Mouse (Mus musculus) urinary bladder, adult 18-20 months (tissue): Measurements from ENCODE around the gene Pde8b.
"Not testable (repeated sequence)": the region's sequence is repeated elsewhere in the genome, so short reads cannot be mapped to it uniquely, and the experiment has no call there.

Experiments
- DNase-seq, 2 experiments: peaks; one replicate each; pipeline ENCODE4 v3.0.0; 2022; ENCODE audit warnings: low spot score in 2 of 2, mixed read lengths in 2 of 2

Pde8b gene

DNA sequence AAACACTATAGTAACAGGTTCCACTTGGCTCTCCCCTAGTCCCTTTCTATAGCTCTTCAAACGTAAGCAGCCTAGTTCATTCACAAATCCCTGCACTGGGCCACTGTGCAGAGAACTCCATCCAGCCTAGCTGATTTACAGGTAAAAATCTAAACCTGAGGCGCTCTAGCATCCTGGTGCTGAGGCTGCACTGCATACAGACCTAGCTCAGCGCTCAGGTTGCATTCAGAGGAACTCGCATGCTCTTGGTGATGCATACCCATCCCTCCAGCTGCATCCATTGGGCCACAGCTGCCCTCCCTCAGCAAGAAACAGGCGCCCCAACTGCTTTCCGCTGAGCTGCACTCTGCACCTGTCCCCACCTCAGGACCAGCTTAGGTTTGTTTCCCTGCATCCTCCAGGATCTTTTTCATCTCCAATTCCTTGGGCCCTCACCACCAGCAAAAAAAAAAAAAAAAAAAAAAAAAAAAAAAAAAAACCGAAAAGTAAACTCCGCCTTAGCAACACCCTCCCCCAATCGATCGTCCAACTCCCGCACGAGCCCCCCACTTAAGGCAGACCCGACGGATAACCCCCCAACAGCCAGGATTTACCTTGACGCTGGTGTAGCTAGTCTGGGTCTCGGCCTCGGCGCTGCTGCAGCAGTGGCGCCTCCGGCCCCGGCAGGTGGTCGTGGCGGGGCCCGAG is 28.1 kb downstream of the Pde8b start:
- no peak for DNase-seq

DNA sequence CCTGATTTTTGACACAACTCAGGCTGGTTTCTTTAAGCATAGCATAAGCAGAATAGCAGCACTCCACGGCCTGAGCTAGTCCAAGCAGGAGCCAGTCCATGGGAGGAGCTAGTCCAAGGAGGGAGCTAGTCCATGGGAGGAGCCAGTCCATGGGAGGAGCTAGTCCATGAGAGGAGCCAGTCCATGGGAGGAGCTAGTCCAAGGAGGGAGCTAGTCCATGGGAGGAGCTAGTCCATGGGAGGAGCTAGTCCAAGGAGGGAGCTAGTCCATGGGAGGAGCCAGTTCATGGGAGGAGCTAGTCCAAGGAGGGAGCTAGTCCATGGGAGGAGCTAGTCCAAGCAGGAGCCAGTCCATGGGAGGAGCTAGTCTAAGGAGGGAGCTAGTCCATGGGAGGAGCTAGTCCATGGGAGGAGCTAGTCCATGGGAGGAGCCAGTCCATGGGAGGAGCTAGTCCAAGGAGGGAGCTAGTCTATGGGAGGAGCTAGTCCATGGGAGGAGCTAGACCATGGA is 34.4 kb downstream of the Pde8b start:
- not testable (repeated sequence) for DNase-seq

DNA sequence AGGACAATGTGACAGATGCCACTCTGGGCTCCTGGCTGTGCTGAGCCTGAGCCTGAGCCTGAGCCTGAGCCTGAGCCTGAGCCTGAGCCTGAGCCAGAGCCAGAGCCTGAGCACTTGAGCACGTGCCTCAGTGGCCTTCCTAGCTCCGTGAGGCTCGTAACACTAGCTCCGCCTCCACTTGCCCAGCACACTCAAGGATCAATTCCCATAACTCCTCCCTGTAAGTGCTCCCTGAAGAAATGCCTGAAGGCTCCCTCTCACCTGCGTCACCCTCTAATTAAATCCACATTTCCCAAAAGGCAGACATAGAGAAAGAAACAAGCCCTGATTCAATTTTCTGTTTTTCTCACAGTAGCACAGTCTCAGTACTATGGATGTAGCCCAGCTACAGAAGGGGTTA is 37.8 kb downstream of the Pde8b start:
- no peak for DNase-seq

DNA sequence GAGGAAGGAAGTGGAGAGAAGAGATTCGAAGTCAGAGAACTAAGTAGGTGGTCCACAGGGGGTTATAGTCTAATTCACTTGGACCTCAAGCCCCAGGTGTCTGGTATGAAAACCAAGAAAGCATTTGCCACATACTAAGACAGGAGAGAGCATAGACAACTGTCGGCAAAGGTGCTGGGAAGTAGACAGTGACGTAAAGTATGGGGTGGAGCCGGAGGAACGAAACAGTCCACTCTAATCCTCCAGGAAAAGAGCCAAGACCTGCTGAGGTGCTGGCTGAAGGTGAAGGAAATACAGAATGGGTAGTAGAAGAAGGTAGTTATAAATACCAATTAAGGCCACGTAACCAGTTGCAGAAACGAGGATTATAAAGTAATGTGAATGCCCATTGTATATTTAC is 42.8 kb downstream of the Pde8b start:
- not testable (repeated sequence) for DNase-seq

DNA sequence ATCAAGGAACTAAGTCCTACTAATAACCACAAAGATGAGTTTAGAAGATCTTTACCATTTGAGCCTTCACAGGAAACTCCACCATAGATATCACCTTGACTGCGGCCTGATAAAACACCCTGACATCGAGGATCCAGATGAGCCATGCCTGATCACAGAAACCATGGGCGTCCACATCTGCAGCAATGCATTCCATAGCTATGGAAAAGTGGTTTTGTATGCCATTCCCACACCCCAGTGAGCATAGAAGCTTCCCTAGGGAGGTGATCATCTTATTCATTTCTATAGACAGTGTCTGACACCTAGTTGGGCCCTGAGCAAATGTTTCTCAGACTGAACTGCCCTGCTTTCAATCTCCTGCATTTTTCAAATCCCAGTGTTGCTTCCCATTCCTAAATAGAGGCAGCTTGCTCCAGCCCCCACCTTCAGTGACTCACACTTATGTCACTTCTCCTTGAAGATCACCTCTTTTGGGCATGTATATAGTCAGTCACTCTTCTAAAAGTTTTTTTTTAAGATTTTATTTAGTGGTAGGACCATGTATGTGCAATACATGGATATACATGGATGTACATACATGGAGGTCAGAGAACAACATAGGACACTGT is 47.9 kb downstream of the Pde8b start:
- DNase-seq = no peak

DNA sequence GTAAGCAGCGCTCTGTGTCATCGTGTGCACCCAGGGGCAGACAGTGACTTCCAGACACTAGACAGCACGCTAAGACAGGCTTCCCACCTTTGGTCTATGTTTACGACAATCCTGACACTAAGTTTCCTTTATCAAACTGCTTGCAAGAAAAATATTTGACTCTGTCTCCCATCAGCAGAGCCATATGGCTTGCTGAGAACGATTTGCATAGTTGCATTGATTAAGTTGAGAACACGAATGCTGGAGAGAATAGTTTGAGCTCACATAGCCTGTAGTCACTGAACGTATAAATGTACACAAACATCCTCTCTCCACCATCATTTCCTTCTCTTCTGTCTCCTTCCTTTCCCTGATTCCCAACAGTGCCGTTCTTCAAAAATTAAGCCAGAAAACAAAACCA is 49.3 kb downstream of the Pde8b start:
- DNase-seq = no peak

DNA sequence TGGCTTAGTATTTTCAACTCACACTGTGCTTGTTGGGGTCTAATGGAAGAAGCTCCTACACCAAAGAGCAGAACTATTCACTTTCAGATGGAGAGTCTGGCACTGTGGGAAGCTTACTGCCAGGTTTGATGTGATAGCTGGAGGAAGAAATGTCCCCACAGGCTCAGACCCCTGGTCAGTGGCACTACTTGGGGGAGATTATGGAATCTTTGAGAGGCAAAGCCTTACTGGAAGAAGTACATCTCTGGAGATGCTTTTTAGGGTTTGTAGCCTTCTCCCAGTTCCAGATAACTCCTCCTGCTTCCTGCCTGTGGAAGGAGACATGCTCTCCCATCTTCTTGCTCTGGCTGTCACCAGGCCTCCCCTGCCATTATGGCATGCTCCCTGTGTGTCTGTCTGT is 50.1 kb downstream of the Pde8b start:
- no peak for DNase-seq

DNA sequence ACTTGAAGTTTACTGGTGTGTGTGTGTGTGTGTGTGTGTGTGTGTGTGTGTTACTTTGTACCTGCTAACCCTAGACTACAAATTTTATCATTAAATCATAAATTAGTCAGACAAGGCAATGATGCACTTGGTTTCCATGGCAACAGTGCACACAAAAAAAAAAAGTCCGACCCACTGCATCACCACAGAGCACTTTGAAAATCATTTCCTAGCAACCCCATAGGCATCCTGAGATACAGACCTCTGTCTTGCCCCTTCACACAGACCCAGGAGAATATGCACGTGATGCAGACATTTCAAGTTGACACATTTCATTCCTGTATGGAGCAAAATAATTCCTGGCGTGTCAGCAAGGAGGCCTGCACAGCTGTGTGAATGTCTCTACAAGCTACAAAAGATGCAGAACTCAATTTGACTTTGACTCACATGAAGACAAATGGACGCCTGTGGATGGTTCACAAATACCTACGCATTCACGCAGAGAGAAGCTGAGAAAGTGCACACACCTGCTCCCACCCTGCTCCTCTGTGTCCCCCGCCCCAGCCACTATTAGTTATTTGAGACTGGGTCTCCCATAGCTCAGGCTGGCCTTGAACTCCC is 53.9 kb downstream of the Pde8b start:
- no peak for DNase-seq

DNA sequence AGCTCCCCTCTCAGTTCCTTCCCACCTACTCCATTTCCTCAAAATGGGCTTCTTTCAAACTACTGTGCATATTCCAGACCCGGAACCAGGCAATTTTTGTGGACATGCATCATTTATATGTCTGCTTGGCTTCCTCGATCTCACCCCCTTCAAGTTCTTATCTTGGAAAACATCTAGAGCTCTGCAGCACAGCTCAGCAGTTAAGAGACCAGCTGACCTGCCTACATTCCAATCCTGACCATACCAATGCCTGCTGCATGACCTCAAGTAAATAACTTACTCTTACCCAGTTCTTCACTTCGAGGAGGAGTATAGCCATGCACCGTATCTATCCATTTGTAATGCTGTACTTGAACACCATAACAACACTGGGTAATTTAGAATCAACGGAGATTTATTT is 58.2 kb downstream of the Pde8b start:
- no peak for DNase-seq

DNA sequence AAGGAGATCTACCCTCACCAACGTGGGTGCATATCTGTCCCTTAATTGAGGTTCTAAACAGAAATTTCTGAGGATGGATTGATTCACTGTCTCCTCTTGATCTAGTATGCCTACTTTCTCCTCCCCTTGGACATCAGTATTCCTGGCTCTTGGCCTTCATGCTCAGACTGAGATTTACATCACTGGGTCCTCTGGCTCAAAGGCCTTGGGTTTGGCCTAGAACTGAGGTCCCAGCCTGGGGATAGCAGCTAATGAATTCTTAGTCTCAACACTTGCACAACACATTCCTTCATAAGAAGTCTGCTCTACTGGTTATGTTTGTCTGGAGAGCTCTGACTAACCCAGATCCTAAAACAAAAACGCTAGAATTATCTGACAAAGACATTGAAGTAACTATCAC is 61.0 kb downstream of the Pde8b start:
- no peak for DNase-seq

DNA sequence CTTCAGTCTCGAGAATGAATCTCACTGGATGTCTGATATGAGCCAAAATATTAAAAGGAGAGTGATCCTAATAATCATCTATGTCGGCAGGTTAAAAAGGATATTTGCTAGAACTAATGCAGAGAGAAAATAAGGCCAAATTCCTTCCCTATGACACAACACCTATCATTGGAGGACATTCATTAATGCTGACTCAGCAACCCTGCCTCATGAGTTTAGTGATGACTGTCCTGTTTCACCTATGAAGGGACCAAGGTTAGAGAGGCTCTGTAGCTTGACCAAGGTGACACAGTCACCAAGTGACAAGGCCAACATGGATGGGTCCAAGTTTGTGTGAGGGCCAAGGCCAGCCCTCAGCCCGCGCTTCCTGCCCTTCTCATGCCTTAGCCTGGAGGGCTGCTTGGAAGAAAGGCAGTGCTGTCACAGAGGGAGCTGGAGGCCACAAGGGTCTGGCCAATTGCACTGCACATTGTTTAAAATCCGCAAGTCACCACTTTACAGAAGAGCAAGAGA is 62.9 kb downstream of the Pde8b start:
- DNase-seq = no peak

DNA sequence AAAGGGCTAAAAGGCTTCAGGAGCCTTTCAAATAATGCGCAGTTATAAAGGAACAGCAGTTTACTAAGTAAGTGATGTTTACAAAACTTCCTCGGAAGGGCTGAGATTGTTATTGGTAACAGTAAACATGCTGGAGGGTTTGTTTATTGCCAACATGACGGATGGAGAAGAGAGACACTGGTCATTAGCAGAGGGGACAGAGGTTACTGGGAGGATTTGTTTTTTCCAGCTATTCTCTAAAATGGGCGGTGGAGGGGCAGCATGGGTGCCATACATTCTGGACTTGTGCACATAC is 63.4 kb downstream of the Pde8b start:
- no peak for DNase-seq

DNA sequence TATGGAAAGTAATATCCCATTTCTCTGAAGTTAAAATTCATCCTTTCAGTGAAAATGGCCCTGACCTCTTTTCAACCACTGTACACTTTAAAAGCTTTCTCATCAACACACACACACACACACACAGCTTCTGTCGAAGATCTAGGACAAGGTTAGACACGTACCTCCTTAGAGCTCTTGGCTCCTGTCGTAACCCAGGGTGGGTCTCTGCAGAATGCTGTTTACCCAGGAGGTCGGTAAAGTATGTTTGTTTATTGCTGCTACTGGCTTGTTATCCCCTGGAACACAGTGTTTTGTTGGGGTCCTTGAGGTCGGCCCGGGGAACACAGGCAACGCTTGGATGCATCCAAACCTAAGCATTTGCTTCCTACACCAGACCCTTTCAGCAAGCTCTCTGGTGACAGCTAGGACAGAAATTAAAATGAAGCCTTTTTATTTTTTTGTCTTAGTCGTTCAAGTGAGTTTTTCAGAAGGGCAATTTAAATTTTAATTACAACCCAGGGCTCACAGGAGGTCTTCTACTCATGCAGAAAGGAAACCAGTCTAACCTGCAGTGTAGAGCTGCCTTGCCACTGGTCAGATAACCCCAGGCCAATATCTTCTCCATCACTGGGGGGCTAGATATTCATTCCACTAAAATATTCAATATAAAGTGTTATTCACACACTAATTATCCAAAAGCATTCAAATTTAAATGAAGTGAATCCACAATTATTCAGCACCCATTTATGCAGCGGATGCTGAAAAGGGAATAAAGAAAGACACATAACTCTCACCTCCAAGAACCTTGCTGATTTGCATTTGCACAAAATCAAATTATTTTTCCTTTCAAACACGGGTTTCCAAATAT is 64.0 kb downstream of the Pde8b start:
- no peak for DNase-seq

DNA sequence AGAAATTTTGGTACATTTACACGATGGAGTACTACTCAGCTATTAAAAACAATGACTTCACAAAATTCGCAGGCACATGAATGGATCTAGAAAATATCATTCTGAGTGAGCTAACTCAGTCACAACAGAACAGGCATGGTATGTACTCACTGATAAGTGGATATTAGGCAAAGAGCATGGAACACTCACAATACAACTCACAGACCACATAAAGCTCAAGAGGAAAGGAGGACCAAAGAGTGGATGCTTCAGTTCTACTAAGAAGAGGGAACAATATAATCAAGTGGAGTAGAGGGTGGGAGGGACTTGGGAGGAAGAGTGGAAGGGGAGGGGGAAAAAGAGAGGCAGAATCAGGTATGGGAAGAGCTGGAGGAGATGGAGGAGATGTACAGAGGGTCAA is 66.5 kb downstream of the Pde8b start:
- DNase-seq = no peak

DNA sequence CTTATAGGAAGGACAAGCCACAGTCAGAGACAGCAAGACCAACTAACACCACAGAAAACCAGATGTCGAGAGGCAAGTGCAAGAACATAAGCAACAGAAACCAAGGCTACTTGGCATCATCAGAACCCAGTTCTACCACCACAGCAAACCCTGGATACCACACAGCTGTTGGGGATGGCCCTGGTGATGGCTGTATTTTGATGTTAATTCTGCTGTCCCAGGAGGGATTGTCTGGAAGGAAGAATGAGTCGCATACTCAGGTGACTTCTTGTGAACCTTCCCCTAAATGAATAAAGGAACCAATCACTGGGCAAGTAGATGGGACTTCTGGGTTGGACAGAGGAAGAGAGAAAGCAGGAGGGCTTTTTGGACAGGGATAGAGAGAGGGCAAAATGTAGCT is 69.9 kb downstream of the Pde8b start:
- DNase-seq = no peak

DNA sequence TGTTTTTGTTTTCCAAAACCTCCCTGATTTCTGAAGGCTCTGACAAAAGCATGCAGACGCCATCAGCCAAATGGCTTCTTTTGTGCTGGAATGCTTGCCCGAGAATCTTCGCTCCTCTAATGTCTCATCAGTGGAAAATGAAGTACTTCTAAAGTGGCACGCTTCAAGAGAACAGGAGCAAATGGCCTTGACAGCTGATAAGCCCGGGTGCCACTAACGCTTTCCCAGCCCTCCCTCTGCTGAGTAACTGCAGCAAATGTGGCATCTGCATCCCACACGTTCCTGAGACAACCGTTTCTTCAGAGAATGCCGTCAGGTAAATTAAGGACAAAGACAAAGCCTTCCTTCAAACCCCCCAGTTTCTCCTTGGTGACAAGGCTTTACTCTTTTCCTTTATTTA is 72.8 kb downstream of the Pde8b start:
- no peak for DNase-seq

DNA sequence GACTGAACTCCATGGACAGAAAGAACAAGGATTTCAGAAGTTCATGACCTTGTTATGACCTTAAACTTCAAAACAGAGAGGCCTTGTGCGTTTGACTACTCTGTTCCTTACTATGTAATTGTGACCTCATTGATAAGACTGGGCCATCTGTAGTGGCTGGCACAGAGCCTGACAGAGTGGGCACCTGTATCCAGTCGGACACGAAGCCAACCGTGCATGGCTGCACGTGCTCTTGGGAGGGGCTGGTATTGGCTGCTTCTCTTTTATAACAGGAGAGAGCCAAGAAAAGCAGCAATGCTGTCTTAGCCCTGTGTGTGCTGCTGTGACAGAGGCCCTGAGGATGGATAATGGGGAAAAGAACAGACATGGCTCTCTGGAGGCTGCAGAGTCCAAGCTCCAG is 73.7 kb downstream of the Pde8b start:
- DNase-seq = no peak

DNA sequence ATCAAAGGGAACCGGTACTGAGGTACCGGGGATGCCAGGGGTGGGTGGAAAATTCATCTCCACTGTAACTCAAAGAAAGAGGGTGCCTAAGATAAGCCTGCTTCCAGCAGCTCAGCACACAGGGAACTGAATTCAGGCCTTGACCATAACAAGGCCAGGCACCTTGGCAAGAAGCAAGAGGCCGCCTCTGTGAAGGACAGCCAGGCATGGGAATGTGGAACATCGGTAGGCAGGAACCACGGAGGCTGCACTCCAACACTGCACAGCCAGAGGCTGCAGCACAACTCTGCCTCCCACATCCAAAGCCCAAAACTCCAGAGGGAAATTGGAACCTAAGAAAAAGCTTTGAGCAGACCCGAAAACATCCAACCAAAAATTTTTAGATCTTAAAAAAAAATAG is 75.9 kb downstream of the Pde8b start:
- no peak for DNase-seq

DNA sequence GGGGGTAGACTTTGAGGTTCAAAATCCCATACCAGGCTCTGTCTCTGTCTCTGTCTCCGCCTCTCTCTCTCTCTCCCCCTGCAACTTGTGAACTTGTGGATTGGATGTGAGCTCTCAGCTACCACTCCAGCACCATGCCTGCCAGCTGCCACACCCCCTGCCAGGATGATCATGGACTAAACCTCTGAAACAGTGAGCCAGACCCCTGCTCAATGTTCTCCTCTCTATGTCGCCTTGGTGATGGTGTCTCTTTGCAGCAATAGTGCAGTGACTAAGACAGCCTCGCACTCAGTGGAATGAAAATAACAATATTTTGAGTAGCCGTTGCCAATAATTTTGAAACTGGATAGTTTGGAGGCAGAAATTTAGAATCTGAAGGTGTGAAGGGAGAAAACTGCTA is 77.8 kb downstream of the Pde8b start:
- no peak for DNase-seq

DNA sequence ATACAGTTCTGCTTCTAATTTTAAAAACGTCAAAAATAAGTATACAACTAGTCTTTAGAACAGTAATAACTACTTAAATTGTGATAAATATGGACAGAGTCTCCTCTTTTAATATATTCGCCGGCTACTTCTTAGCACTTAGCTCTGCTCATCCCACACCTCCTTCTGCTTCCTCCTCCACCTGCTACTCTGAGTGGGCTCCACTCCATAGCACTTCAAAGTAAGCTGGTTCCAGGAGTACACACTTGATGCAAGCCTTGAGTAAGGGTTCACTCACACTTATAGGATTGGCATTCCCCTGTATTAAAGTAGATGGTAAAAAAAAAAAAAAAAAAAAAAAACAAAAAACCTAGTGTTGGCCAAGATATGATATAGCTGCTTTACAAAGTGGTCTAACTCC is 89.9 kb downstream of the Pde8b start:
- no peak for DNase-seq

DNA sequence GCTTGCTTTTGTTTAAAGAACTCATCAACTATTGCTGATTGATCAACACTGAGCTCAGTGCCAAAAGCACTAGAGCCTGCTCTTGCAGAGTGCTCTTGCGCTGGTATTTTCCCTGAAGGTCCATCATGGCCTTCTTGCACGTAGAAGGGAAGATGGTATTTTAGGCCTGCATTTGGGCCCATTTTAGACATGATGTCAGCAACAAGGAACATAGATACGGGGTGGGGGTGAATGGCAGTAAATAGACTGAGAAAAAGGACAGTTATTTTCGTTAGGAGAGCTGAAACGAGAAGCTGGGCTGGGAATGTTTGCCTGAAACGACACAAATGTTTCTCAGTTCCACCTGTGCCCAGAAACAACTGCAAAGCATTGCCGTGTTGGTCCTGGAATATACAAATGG is 91.2 kb downstream of the Pde8b start:
- DNase-seq = no peak

DNA sequence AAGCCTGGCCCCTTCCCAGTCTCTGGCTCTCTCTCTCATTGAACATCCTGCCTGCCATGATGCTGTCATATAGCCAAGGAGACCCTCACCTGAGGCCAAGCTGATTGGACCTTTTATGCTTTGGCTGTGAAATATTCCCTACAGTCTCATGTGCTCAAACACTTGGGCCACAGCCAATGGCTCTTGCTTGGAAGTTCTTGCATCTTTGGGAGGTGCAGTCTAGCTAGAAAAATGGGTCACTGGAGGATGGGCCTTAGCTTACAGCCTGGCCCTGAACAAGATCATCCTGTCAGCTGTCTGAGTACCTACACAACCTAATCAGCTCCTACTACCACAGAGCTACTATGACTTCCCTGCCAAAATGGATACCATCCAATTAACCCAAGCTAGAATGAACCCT is 105.4 kb downstream of the Pde8b start:
- DNase-seq = no peak
